Mouse (Mus musculus) hindbrain, embryonic 13.5 days (tissue): Measurements from ENCODE around the gene Mblac2. TPM values are rescaled to one million over a fixed set of nuclear protein-coding genes. Genes with fewer than 3 reads are reported as not detected.
A peak's percentile ranks its signal among the peaks of the same experiment; 100 is the strongest.

Source experiments
- ATAC-seq: fragments of 200-750 bp; cut with Nextera tagmentation; 2 replicates; pipeline ENCODE4 v1.8.0; 2017; ENCODE audit warnings: moderate TSS enrichment; ENCODE audit not compliant: low FRiP score
- H3K27ac ChIP-seq: fragments of 300-500 bp; sonication (generic); 2 replicates; pipeline ENCODE4 v1.5.1; 2015; ENCODE audit warnings: inconsistent platforms, mild to moderate bottlenecking, moderate library complexity
- H3K27me3 ChIP-seq: fragments of 300-500 bp; sonication (generic); 2 replicates; pipeline ENCODE4 v1.6.1; 2015; ENCODE audit warnings: mild to moderate bottlenecking, inconsistent platforms
- H3K36me3 ChIP-seq: fragments of 300-500 bp; sonication (generic); 2 replicates; pipeline ENCODE4 v1.6.1; 2015; ENCODE audit warnings: mild to moderate bottlenecking, inconsistent platforms
- H3K4me1 ChIP-seq: fragments of 300-500 bp; sonication (generic); replicated peaks from 2 replicates; pipeline ENCODE4 v1.6.1; 2015; ENCODE audit warnings: inconsistent platforms
- H3K4me2 ChIP-seq: fragments of 300-500 bp; sonication (generic); 2 replicates; pipeline ENCODE4 v1.6.1; 2015; ENCODE audit warnings: inconsistent platforms, mild to moderate bottlenecking, moderate library complexity
- H3K4me3 ChIP-seq: fragments of 300-500 bp; sonication (generic); 2 replicates; pipeline ENCODE4 v1.5.1; 2015; ENCODE audit warnings: mild to moderate bottlenecking, inconsistent platforms
- H3K9ac ChIP-seq: fragments of 300-500 bp; sonication (generic); 2 replicates; pipeline ENCODE4 v1.6.1; 2015; ENCODE audit warnings: mild to moderate bottlenecking, inconsistent platforms
- H3K9me3 ChIP-seq: fragments of 300-500 bp; sonication (generic); 2 replicates; pipeline ENCODE4 v1.6.1; 2016; ENCODE audit warnings: inconsistent platforms
- whole genome bisulfite sequencing: fragments of 180-500 bp; shearing (Covaris S2); methylation state at CpG from one replicate; pipeline ENCODE4 v1.1.7; 2015; 5-methylcytosine and 5-hydroxymethylcytosine counted together
- polyA plus RNA-seq: library from polyadenylated mRNA; unstranded; fragments of >200 nt; fragmentation: Nextera tagmentation; extraction: Ambion mirVana; gene quantifications from 2 replicates; pipeline ENCODE4 v1.2.1, GENCODE M21; 2015

Gene Mblac2
- polyA plus RNA-seq = 24.0 and 25.6 TPM in 2 replicates

DNA sequence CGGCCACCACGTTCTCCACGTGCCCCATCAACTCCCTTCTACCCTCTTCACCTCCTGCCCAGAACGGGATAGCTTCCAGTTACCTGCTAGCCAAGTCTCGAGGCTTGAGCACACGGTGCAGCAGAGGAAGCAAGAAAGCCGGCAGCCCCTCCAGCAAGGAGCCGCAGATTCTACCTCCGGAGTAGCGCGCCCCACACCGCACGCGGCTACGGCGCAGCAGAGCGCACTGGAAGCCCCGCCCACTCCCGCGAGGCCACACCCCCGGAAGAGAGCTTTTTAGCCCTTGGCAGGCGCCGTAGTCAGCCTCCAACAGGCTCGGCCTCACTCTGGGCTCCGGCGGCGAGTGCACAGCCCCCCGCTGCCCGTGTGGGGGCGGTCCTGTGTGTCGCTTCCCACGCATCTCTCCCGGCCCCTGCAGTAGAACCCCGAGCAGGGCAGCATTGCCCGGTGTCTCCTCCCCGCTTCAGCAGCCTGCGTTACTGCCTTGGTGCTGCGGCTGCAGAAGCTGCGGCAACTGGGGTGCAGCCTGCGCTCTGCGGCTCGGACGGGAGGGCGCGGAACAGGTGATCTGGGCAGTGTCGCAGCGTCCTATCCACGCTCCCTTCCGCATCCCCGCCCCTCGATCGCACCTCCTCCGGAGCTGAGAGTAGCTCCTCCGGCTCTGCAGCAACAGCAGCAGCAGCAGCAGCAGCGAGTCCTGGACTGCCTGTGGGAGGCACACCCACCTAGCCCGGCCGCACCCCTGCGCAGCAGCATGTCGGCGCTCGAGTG is at the start of gene Mblac2, which contains the start of gene Polr3g:
TSS of gene Mblac2 (plus strand) at position 567 of the 771 bp plus-strand sequence.
TSS of gene Polr3g (minus strand) at position 239 of the 771 bp plus-strand sequence.
- Histone ChIP-seq H3K4me3 (peak within 1 kb of the TSS; percentile 85), H3K27me3 (no peaks in the 10 kb centered on the region), H3K36me3 (no peaks in the 10 kb centered on the region), H3K27ac (peak within 1 kb of the TSS; percentile 94), H3K9me3 (no peaks in the 10 kb centered on the region), H3K4me2 (peak within 1 kb of the TSS; percentile 94), H3K4me1 (peaks cover 21% of the 10 kb centered on the region), H3K9ac (peak within 1 kb of the TSS; percentile 85)
- peak; percentile 97 for ATAC-seq
- under 1% methylated on average over 61 of the region's 61 CpGs for WGBS

DNA sequence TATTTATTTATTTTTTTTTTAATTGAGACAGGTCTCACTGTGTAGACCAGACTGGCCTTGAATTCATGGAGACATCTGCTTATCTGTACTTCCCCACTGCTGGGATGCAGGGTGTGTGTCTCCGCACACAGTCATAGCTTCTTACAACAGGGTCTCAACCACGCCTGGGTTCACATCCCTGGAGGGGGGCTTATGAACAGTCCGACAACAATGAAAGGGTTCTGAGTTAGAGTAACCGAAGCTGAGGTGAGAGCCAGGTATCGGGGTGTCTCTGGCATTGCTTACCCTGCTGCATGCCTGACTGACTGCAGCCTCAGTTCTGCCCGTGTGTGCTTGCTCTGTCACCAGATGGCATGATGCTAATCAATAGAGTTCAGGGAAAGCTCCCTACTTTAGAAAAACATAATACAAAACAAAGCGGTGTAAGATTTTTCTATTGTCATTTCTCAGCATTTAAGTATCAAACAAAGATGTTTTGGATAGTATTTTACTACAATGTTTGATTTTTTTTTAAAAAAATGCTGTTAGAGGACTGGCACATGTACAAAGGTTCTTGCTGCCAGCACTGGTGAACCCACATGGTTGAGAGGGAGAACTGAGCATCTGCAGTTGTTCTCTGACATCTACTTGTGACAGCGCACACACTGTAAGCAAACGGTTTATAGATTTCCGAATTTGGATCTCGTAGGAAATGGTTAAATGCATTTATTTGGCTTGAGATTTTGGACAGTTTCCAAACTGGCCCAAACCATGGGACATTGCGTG is 47.4 kb upstream of the Mblac2 start:
- no peak overlapping the region for H3K4me3 ChIP-seq
- WGBS = 88% methylated on average over 12 of the region's 12 CpGs
- H3K27me3 ChIP-seq = no peaks in the 10 kb centered on the region
- no peak overlapping the region for H3K4me2 ChIP-seq
- H3K4me1 ChIP-seq = peaks cover 13% of the 10 kb centered on the region
- no peak overlapping the region for H3K9ac ChIP-seq
- H3K36me3 ChIP-seq = peaks cover 46% of the 10 kb centered on the region
- ATAC-seq = no peak
- no peak overlapping the region for H3K27ac ChIP-seq
- no peaks in the 10 kb centered on the region for H3K9me3 ChIP-seq

DNA sequence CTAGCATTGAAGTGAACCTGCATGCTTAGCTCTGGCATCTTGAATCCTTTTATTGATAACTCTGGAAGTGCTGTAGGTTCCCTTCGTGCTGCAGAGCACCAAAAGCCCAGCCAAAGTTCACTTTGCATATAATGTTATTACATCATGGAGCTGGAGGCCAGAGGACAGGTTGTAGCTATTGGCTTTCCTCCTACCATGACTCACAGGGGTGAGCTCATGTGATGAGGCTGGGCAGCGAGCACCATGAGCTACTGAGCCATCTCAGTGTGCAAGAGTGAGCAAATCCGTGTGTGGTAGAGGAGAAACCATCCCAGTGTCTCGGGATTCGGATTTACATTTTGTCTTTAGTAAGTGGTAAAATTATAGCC is 46.8 kb upstream of the Mblac2 start:
- ATAC-seq = no peak
- Histone ChIP-seq H3K9me3 (no peaks in the 10 kb centered on the region), H3K4me3 (no peak overlapping the region), H3K4me2 (no peak overlapping the region), H3K4me1 (peaks cover 9% of the 10 kb centered on the region), H3K27me3 (no peaks in the 10 kb centered on the region), H3K27ac (no peak overlapping the region), H3K36me3 (peaks cover 52% of the 10 kb centered on the region), H3K9ac (no peak overlapping the region)
- WGBS = 94% methylated on average over 5 of the region's 5 CpGs

DNA sequence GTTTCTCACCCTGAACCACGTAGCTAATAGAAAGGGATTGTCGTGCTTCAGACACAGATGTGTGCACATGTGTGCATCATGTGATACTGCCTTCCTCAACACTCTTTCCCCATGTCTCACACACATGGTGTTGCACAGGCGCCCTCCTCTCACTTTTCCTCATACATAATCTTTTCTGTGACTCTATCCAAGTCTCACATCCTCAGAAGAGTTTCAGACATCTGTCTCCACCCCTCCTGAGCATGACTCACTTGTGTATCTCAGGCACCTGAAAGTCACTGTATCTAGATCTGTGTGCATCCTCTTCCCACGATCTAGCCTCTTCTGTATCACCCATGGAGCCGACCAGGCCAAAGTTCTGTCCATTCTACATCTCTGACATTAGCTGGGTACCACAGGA is 43.4 kb upstream of the Mblac2 start:
- 94% methylated on average over 5 of the region's 5 CpGs for WGBS

DNA sequence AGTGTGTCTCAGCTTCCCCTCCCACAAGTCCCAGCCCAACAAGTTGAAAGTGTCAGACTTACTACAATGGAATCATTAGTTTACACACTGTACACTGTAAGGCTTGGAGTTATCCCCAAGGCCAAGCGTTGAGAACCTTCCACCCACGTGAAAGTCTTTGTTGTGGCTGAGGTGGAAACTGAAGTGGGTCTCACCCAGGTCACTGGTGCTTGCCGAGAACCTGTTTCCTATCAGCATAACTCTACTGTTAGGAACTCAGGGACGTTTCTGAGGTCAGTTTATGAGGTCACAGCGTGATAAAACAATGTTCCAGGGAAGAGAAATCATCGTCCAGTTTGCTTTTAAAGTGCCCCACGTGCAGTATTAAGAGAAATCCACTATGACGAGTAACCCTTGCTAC is 35.8 kb upstream of the Mblac2 start:
- WGBS = 90% methylated on average over 8 of the region's 8 CpGs
- Histone ChIP-seq H3K27ac (no peak overlapping the region), H3K9me3 (no peaks in the 10 kb centered on the region), H3K27me3 (no peaks in the 10 kb centered on the region), H3K4me3 (no peak overlapping the region), H3K36me3 (peaks cover 31% of the 10 kb centered on the region; the same call in 1 of the 2 replicates), H3K4me2 (no peak overlapping the region), H3K9ac (no peak overlapping the region), H3K4me1 (no peaks in the 10 kb centered on the region)
- ATAC-seq = no peak

More for the DNA sequence above, 43.4 kb upstream of the Mblac2 start:
- Histone ChIP-seq H3K4me1 (no peaks in the 10 kb centered on the region), H3K27ac (no peak overlapping the region), H3K4me3 (no peak overlapping the region), H3K36me3 (peaks cover 55% of the 10 kb centered on the region), H3K9ac (no peak overlapping the region), H3K9me3 (no peaks in the 10 kb centered on the region), H3K27me3 (no peaks in the 10 kb centered on the region), H3K4me2 (no peak overlapping the region)
- no peak for ATAC-seq

DNA sequence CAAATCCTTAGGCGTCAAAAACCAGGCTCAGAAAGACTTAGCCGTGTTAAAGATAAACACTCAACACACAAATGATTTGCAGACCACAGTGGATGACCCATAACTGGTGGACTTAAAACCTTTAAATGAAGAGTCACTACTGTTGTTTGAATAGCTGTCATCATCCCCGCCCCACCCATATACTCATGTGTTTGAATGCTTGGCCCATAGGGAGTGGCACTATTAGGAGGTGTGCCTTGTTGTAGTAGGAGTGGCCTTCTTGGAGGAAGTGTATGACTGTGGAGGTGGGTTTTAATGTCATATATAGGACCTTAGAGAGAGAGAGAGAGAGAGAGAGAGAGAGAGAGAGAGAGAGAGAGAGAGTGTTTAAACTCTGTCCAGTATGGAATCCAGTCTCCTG is 28.0 kb upstream of the Mblac2 start:
- no peak overlapping the region for H3K4me2 ChIP-seq
- ATAC-seq = no peak
- no peak overlapping the region for H3K27ac ChIP-seq
- no peaks in the 10 kb centered on the region for H3K36me3 ChIP-seq
- WGBS = 94% methylated on average over 3 of the region's 3 CpGs
- no peak overlapping the region for H3K9ac ChIP-seq
- no peaks in the 10 kb centered on the region for H3K4me1 ChIP-seq
- no peak overlapping the region for H3K4me3 ChIP-seq
- H3K27me3 ChIP-seq = no peaks in the 10 kb centered on the region
- no peaks in the 10 kb centered on the region for H3K9me3 ChIP-seq

DNA sequence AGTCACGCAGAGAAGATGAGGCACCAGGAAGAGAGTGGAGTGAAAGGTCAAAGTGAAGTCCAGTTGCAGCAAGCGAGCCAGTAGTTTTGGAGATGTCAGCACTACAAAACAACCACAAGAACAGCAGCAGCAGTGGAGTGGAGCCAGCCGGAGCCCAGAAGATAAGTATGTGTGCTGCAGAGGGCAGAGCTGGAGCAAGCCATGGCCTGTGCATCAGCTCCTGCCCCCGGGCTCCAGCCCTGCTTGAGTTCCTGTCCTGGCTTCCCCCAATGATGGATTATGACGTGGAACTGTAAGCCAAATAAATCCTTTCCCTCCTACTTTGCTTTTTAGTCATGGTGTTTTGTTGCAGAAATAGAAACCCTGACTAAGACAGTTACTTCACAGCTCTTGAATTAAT is 26.9 kb upstream of the Mblac2 start:
- Histone ChIP-seq H3K9me3 (no peaks in the 10 kb centered on the region), H3K27ac (no peak overlapping the region), H3K4me3 (no peak overlapping the region), H3K4me2 (no peak overlapping the region), H3K4me1 (no peaks in the 10 kb centered on the region), H3K9ac (no peak overlapping the region), H3K36me3 (no peaks in the 10 kb centered on the region), H3K27me3 (no peaks in the 10 kb centered on the region)
- ATAC-seq = no peak
- WGBS = 94% methylated on average over 5 of the region's 5 CpGs

DNA sequence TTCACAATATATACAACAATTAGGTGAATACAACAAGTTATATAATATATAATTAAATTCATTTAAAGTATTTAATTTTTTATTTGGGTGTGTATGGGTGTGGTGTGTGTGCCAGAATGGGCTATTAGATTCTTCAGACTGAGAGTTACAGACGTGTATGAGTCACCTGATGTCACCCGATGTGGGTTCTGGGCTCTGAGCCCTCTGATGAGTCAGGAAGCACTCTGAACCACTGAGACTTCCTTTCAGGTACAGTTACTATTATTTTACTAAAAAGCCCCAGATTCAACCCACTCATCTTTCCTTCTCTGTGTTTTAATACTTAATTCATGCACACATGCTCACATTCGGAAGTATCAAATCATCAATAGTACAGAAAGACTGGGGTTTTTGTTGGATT is 26.3 kb upstream of the Mblac2 start:
- ATAC-seq = no peak

DNA sequence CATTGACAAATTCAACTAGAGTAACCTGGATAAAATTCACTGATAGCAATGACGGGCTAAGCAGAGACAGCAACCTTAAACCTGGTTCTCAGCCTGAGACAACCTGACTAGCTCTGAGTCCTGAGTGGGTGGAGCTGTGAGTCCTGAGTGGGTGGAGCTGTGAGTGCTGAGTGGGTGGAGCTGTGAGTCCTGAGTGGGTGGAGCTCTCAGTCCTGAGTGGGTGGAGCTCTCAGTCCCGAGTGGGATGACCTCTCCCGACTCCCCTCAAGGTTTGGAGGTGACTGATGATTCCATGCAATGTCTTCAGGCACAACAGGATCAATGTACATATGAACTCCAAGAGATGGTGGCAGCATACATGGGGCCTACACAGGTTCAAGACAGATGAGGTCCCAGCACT is 21.6 kb upstream of the Mblac2 start:
- Histone ChIP-seq H3K4me1 (no peaks in the 10 kb centered on the region; the same call in 1 of the 2 replicates), H3K27ac (no peak overlapping the region), H3K4me3 (no peak overlapping the region), H3K27me3 (no peaks in the 10 kb centered on the region), H3K36me3 (no peaks in the 10 kb centered on the region), H3K4me2 (no peak overlapping the region), H3K9me3 (no peaks in the 10 kb centered on the region), H3K9ac (no peak overlapping the region)
- 94% methylated on average over 3 of the region's 3 CpGs for WGBS
- peak; percentile 53; the same call in 1 of the 2 replicates for ATAC-seq

More for the DNA sequence above, 26.3 kb upstream of the Mblac2 start:
- Histone ChIP-seq H3K4me1 (no peaks in the 10 kb centered on the region), H3K27ac (no peak overlapping the region), H3K4me2 (no peak overlapping the region), H3K4me3 (no peak overlapping the region), H3K9me3 (no peaks in the 10 kb centered on the region), H3K27me3 (no peaks in the 10 kb centered on the region), H3K9ac (no peak overlapping the region), H3K36me3 (no peaks in the 10 kb centered on the region)
- WGBS = 93% methylated on average over 3 of the region's 3 CpGs

DNA sequence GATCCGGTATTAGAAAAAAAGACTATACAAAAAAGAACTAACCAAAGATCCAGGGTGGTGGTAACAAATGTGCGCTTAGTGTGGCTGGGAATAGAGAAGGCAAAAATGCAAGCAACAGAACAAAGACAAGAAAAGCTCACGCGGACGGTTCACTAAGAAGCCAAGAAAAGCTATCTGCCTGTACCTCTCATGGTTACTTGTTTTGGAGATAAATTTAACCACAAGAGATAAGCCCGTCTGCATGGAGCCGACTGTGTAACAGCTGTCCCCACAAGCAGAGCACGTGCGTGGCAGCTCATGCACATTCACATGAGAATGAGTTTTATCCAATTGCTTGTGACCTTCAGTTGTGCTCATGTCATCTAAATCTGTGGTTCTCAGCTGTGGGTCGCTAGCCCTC is 20.7 kb upstream of the Mblac2 start:
- H3K9ac ChIP-seq = no peak overlapping the region
- H3K4me1 ChIP-seq = no peaks in the 10 kb centered on the region; the same call in 1 of the 2 replicates
- ATAC-seq = no peak
- 85% methylated on average over 10 of the region's 10 CpGs for WGBS
- H3K27me3 ChIP-seq = no peaks in the 10 kb centered on the region
- H3K4me3 ChIP-seq = no peak overlapping the region
- H3K9me3 ChIP-seq = no peaks in the 10 kb centered on the region
- H3K27ac ChIP-seq = no peak overlapping the region
- H3K36me3 ChIP-seq = no peaks in the 10 kb centered on the region
- H3K4me2 ChIP-seq = no peak overlapping the region

DNA sequence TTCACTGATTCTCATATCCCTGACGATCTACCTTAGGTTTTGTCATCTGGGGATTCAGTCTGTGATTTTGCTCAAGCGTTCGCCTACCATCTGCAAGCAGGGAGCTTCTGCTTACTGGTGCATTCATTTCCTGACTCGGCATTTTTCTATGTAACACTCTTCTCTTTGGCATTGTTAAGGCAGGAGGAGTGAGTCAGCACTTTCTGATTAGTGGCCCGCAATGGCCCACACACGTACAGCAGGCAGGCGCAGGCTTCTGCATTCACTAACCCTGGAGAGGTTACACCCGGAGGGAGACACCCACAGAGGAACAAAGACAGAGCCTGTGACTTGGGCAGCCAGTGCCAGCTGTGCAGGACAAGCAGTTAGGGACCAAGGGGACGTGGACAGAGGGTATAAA is 19.5 kb upstream of the Mblac2 start:
- no peaks in the 10 kb centered on the region for H3K36me3 ChIP-seq
- H3K9me3 ChIP-seq = no peaks in the 10 kb centered on the region
- no peak overlapping the region; the same call in 1 of the 2 replicates for H3K4me2 ChIP-seq
- no peak overlapping the region for H3K4me3 ChIP-seq
- no peak overlapping the region; the same call in 1 of the 2 replicates for H3K27ac ChIP-seq
- no peaks in the 10 kb centered on the region; the same call in 1 of the 2 replicates for H3K4me1 ChIP-seq
- peak; percentile 80 for ATAC-seq
- 43% methylated on average over 9 of the region's 9 CpGs for WGBS
- H3K27me3 ChIP-seq = no peaks in the 10 kb centered on the region
- H3K9ac ChIP-seq = no peak overlapping the region

DNA sequence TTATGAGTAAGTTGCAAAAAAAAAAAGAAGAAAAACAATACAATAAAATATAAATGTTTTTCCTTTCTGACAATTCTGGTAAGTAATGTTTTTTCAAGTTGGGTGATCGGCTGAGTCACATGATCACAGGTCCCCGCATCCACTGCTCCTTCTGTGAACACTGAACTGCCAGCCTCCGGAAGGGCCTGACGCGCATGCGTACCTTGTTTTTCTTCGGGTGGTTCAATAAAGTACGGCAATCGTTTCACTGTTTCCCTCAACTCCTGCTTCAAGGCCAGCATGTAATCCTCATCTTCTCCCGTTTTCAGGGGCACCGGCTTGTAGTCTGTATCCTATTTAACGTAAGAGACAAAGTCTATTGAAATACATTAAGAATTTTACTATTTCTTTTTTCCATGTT is 16.7 kb upstream of the Mblac2 start:
- WGBS = 93% methylated on average over 12 of the region's 12 CpGs
- ATAC-seq = no peak
- H3K4me2 ChIP-seq = no peak overlapping the region
- no peaks in the 10 kb centered on the region for H3K9me3 ChIP-seq
- H3K4me3 ChIP-seq = no peak overlapping the region
- no peak overlapping the region for H3K27ac ChIP-seq
- no peaks in the 10 kb centered on the region; the same call in 1 of the 2 replicates for H3K4me1 ChIP-seq
- no peaks in the 10 kb centered on the region for H3K27me3 ChIP-seq
- H3K36me3 ChIP-seq = peaks cover 6% of the 10 kb centered on the region
- no peak overlapping the region for H3K9ac ChIP-seq
